Mouse (Mus musculus): ENCODE measurements around the gene Gm21541.

The Gm21541 gene

GRCm38 (mm10) chr4:41903310-41903709 is at the start of gene Gm21541:
TSS of gene Gm21541 (plus strand) at chr4:41903610.
- no CpG with 5 or more reads among the region's 5 CpGs for WGBS

- no CpG with 5 or more reads among the region's 8 CpGs for WGBS
Measured at GRCm38 (mm10) chr4:41941272-41941671, 37.9 kb downstream of the Gm21541 start, which contains the start of gene Gm20878. TSS of gene Gm20878 (plus strand) at chr4:41941572.
